Mouse (Mus musculus) bone marrow macrophage, adult 2 months (primary cell): ENCODE data around the gene Gadd45a.

Experiments
- CTCF ChIP-seq: IDR thresholded peaks from 2 replicates; pipeline ENCODE4 v1.5.1; 2012; ENCODE audit warnings: low read depth, mild to moderate bottlenecking, low read length, moderate library complexity
- POLR2A ChIP-seq: IDR thresholded peaks from 2 replicates; pipeline ENCODE4 v1.6.1; 2012; ENCODE audit warnings: mild to moderate bottlenecking, low read depth, low read length, borderline replicate concordance

GRCm38 (mm10) chr6:66992786-66993185 is 44.5 kb downstream of the Gadd45a start:
- TF ChIP-seq CTCF, result no peak
- no peak for TF ChIP-seq POLR2A
